Mouse (Mus musculus) liver, embryonic 14.5 days (tissue): ENCODE measurements around the gene Wipf1.

ENCODE experiments used
- CTCF ChIP-seq: IDR thresholded peaks from 2 replicates; pipeline ENCODE4 v1.5.1; 2016; ENCODE audit warnings: antibody characterized with exemption, low read depth, control low read depth
- EP300 ChIP-seq: IDR thresholded peaks from 2 replicates; pipeline ENCODE4 v1.6.1; 2016; ENCODE audit warnings: antibody characterized with exemption, low read depth

GRCm38 (mm10) chr2:73468993-73469392 lies 60.5 kb downstream of the Wipf1 start:
- TF ChIP-seq CTCF (no peak), EP300 (no peak)
